Mouse (Mus musculus) frontal cortex, postnatal 10 days (tissue): ENCODE data around the gene Vgll2.

Experiments used
- DNase-seq, 2 experiments: peaks; one replicate each; pipeline ENCODE4 v3.0.0; 2022; ENCODE audit warnings: low spot score in 2 of 2, mixed read lengths in 1 of 2

Vgll2 gene

DNA sequence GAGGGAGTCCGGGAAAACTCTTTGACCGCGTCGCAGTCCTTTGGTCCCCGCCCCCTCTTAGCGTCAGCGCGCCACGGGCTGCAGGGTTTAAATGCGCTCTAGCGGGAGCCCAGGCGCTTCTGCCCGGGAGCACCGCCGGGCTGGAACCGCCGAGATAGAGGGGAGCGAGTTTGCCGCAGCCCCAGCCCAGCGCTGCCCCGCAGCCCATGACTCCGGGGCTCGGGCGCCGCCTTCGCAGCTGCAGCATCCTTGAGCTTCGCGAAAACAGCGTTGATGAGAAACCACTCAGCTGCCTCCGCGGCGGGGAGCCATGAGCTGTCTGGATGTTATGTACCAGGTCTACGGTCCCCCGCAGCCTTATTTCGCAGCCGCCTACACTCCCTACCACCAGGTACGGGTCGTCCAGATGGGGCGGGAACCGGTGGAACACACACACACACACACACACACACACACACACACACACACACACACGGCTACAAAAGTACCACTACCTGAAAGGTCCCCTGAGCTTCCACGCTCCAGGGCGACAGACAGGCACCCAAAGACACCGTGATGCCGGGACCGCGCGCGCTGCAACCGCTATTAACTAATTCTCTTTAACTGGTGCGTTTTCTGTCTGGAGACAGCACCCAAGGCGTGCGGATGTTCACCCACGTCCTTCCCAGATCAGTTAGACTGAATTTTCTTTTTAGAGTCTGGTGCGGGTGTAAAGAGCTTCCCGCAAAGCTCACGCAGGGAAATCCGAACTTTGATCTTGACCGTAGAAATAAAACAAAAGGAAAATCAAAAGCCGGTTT lies at the start of gene Vgll2:
Vgll2 (plus strand) TSS at position 90 of the 800 bp plus-strand sequence.
- DNase-seq = peak in 1 of 2 experiments; percentile 20

DNA sequence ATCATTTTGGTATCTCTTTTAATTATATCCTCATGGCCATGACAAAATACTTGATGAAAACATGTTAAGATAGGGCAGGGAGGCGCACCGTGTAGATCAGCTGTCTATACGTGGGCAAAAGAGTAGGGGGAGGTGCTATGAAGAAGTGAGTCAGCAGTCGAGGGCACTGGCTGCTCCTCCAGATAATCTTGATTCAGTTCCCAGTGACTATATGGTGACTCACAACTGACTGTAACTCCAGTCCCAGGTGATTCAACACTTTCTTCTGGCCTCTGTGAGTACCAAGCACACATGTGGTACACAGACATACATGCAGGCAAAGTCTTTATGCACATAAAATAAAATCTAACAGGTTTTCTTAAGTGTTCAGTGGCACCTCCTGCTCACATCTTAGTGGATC lies 47.2 kb upstream of the Vgll2 start:
- no peak for DNase-seq

DNA sequence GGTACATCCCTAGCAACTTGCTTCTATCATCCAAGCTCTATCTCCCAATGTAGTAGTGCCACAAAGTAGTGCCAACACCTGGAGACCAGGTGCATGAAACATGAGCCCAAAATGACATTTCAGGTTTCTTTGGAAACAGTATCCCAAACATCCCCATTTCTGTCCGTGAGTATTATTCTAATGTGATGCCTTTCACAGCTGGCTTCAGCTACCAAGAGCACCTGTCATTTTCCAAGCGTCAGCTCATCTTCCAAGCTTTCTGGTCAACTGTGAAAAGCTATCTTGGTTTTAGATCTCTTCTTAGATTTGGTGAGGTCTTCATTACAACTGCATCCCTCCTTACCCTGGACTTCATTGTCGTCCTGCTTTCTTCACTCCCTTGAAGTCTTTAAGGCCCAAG lies 46.7 kb upstream of the Vgll2 start:
- no peak for DNase-seq

DNA sequence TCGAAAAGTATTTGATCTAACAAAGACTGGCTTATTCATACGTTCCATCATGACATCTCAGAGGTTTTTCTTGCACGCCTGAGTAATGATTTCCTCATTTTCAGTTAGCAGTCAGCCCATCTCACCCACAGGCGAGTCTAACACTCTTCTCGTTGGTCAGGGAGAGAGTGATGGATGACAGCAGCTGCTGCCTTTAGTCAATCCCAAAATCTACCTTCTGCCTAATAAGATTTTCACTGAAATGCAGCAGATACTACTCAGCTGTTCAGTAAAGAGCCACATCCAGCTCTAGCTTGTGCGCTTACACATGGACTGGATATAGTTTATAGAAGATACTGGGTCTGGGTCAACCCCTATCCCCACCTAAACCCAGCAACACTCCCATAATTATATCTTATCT lies 40.7 kb upstream of the Vgll2 start:
- DNase-seq = no peak

DNA sequence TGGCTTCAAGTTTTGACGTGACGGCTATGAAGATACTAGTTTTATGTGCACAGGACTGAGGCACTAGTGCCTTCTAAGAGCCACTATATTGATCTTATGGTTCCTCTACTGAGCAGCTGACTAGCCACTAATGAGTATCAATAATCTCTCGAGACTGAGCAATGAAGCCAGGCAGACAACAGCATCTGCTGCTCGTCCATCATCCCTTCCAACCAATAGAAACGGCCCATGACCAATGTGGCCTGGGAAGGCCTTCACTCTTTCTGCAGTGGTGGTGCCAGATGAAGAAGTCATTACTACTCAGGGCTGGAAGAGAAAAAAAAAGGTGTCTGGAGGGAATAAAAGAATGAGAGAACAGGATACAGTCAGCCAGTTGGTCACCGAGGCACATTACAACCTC lies 39.9 kb upstream of the Vgll2 start:
- DNase-seq = no peak

DNA sequence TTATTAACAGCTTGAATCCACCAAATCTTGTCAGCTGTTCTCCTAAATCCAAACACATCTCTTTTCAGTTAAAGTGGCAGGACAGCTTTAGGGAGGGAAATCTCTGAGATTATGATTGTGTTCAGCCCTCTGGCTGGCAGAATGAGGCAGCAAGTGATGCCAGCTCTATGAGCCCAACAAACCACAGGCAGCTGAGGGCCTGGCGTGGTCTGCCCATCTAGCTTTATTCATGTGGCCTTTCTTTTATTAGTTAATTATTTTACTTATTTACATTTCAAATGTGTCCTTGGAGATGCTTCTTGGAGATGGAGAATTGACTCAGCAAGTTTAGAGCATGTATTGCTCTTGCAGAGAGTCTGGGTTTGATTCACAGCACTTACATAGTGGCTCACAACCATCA lies 3.8 kb upstream of the Vgll2 start:
- no peak for DNase-seq

DNA sequence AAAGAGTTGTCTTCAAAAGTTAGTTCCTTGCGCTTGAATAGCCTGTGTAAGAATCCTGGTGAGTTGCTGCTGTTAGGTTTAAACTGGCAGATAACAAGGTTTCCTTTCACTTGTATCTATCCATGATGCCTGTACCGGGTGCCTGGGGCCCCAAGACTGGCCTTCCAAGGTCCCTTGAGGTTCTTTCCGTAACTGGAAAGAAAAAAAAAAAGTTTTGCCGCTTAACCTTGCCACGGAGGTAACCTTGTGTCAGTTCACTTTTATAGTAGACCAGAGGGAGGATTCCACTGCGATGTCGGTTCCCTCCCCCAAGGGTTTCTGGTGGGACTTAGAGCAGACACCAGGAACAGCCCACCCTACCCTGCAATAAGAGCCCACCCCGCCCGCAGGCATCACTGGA lies 1.1 kb upstream of the Vgll2 start:
- no peak for DNase-seq

DNA sequence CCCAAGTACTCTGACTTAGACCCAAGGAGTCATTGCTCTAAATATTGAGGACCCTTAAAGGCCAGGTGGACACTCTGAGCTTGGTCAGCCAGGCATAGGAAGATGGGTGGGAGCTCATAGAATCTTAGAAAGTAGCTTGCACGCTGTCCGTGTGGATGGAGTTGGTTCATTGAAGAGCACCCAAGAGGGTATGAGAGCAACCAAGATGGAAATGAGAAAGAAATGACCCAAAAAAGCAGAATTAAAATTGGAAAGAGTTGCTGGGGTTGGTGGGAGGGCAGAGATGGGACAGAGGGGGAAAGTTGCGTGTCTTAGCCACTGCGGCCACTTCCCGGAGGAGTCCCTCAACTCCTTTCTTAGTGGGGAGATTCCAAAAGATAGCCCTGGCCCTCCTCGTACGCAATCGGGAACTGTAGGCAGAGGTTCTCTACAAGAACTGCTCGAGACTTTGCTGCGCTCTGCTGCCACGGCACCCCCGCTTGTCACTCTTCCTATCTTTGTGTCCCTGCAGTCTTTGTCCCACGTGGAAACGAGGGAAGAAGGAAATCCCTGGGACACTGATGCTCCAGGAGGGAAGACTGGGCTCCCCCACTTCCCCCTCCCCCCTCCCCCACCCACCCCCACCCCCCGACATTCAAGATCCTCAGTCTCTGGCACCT lies 437 bp upstream of the Vgll2 start:
- DNase-seq = no peak

DNA sequence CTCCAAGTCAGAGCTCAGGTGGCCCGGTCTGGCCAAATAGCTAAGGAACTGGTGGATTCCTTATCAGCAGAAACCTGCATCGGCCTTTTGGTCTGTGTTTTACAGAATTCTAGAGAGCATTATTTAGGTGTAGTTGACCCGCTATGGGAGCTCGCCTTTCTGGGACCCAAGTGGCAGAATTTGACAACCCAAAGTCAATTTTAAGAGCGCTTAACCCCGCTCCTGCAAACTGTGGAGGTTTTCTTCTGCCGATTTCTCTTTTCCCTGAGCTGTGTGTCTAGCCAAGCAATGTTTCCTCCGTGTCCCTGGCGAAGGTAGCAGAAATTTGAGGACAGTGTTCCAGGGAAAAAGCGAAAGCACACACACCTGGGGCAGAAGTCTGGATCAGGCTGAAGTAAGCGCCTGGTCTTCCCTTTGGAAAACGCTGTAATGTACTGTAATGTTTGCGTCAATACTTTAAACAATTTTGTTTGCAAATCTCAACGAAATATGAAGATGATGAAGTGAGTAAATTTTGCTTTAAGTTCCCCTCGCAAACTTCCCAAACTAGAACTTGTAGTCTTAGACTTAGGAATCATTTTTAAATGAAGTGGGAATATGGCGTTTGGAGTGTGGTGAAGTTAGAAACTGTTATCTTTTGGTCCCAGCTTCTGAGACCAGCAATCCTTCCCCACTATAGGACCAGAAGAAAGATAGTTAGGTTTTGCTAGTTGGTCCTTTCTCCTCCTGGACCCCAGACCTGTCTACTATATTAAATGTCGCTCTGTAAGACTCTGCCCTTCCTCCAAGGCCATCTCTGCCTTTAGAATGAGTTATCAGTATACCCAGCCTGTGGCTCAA lies 1.1 kb downstream of the Vgll2 start:
- no peak for DNase-seq

DNA sequence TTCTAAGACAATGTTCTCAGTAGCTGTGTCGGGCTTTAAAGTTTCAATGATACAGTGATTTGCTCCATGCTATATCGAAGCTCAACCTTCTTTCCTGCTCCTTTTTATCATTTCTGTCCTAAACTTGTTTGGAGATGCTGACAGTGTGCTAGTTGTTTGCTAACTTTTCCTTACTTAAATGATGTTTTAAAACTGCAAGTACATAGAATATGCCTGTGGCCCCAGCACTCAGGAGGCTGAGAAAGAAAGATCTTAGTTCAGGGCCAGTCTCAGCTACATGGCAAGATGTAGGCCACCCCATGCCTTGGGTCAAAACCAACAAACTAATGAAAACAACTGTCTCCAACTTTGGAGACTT lies 1.7 kb downstream of the Vgll2 start:
- no peak for DNase-seq

DNA sequence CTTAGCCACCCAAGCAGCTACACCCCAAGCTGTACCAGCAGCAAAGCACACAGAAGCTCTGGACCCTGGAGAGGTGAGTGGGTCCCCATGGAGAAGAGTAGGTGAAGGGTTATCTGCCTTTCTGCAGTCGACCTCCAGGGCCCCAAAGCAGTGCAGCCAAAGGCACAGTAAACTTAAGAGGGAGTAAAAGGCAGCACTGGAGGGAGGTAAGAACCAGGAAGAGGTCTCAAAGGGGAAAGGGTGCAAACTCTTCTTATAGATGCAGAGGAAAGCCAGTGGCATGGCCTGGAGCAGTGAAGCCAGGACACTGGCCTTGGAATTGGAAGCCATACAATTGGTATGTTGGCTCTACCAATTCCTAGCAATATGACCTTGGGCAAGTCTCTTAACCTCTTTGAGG lies 3.0 kb downstream of the Vgll2 start:
- no peak for DNase-seq

DNA sequence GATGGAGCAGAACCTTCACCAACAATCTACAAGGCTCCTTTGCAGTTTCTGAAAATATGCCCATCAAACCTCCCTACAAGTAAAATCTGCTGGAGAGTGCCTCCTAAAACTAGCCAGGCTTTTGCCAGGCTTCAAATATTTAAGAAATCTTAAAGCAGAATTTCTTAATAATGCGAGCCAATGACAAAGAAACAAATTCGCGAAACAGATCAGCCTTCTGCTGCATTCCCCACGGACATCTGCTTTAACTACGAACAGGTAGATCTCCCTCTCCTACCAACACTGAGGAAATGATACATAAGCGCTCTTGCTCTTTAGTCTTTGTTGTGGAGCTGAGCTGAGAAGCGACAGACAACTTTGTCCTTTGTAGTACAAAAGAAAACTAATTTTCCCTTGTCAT lies 3.5 kb downstream of the Vgll2 start:
- DNase-seq = no peak

DNA sequence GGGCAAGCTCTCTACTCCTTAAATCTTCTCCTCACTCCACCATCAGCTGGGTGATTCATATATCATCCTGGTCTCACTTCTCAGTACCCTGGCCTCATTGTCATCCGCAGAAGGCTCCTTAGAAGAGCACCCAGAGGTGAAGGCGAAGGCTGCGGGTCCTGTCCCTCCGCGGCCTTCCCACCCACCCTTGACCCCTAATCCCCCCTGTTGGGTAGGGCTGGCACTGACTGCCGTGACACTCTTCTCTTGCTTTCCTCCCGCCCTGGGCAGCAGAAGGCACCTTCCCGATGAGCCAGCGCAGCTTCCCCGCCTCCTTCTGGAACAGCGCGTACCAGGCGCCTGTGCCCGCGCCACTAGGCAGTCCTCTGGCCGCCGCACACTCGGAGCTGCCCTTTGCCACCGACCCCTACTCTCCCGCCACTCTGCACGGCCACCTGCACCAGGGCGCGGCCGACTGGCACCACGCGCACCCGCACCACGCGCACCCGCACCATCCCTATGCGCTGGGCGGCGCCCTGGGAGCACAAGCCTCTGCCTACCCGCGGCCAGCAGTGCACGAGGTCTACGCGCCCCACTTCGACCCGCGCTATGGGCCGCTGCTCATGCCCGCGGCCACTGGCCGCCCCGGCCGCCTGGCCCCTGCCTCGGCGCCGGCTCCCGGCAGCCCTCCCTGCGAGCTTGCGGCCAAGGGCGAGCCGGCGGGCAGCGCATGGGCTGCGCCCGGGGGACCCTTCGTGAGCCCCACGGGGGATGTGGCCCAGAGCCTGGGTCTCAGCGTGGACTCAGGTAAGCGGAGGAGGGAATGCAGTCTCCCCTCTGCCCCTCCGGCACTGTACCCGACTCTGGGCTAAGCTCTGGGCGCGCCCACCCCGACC lies 5.1 kb downstream of the Vgll2 start:
- DNase-seq = no peak

DNA sequence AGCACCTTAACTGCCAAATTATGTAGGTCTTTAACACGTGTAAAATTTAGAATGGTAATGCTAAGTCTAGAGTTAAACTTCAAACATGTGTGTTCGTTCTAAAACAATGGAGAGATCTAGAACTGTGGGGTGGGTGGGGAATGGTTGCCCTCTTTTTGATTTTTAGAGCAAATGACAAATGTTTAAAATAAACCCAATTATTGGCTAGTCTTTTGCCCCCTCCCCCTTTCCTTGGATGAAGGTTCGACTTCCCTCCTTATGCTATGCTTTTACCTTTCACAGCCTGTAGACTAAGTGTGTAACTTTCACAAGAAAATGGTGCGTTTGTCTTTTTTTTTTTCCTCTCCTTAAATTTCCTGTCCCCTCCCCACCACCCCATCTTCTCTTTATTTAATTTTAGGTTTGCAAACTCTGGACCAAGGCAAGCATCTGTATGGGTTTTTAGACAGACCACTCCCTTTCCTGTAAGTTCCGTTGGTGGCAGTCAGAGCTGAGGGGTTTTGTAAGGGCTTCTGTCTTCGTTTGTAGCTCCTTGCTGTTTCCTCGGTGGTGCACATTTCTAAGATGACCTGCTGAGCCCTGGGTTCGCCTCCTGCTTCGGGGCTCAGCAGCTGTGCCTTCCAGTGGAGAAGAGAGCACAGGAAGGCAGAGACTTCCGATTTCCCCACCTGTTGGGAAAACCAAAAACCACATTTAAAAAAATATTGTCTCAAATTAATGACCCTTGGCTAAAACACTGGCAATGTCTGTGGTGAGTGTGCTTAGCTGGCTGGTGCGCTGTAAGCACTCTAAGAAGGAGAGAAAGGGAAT lies 6.5 kb downstream of the Vgll2 start:
- DNase-seq = no peak

DNA sequence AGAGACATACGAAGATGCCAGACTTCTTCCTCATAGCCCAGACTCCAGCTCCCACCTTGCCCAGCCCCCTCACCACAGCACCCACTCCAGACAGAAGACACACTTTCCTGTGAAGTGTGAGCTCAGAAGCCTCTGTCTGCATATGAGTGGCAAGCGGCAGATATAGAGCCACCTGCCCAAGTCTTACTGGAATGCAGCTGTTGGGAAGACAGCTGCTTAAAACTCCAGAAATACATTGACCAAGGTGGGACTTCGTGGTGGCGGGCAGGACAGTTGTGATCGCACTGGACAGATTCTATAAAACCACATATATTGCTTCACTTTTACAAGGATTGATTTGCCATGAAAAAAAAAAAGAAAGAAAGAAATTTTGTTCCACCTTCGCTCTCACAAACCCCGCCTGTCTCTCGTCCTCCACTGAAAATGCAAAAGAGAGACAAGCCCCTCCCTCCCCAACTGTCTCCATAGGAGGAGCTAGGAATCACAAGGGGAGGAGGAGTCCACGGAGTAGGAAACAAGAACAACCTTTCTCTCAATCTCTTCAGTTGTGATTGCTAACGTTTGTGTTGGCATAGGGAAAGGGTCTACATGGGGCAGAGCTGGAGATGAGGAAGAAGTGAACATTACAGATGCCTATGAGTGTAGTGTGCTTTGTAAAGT lies 7.2 kb downstream of the Vgll2 start:
- no peak for DNase-seq

DNA sequence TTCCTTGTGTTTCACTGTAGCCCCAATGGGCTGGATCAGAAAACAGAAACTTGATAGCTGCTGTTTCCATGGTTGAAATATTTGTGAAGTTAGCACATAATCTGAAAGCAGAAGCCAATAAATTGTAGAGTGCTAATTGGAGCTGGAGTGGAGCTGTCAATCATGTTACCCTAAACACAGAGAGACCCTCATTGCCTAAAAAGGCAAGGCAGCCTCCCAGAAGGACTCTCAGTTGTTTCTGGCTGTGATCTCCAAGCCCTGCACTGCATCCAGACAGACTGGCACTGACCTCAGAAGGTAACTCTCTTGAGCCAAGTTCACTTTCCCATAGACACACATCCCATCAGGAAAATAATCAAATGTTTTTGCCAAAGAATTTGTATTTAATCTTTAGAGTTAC lies 11.4 kb downstream of the Vgll2 start:
- no peak for DNase-seq

DNA sequence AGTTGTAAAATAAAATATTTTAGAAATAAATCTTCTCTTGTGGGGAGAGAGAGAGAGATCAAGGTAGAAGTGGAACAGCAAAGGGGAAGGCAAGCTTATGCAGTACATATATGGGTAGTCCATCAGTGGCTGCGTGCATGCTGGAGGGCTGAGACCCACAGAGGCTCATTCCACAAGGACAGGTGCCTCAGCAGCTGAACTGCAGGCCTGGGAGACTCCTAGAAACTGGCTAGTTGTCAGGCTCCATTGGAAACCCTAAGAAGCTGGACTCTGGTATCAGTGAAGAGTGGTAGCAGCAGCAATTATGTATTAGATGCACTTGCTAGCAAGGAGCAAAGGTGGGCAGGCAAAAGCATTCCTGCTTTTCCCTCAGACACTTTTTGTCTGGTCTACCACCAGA lies 17.1 kb downstream of the Vgll2 start:
- DNase-seq = no peak

DNA sequence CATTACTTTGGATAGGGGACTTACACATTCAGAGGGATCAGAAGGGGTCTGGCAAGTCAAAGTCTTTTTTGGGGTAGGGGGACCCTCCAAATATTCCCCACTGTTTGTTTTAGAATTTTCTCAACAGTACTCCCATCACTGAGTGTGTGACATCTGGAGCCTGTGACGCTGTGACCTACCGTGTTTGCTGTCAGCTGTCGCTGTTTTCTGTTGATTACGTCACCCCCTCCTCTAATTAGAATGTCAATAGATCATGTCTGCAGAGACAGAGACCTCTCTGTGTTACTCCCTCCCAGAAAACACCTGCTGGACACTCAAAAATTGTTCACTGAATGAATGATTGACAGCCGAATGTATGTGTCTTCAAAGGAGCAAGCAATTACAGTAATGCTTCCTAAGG lies 20.8 kb downstream of the Vgll2 start:
- no peak for DNase-seq

DNA sequence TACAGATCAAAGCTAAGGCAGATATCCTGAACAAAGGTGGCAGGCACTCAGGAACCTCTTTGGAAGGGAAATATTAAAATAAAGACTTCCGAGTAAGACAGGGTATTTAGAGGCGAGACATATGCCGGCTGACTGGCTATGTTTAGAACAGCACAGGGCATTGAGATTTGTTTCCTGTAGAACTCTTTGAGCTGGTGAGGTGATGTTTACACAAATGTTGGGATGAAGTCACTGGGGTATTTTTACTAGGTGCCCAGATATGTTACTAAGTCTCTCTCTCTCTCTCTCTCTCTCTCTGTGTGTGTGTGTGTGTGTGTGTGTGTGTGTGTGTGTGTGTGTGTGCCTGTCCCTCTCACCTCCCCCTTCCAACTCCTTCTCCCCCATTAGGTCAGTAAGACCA lies 26.0 kb downstream of the Vgll2 start:
- no peak for DNase-seq

DNA sequence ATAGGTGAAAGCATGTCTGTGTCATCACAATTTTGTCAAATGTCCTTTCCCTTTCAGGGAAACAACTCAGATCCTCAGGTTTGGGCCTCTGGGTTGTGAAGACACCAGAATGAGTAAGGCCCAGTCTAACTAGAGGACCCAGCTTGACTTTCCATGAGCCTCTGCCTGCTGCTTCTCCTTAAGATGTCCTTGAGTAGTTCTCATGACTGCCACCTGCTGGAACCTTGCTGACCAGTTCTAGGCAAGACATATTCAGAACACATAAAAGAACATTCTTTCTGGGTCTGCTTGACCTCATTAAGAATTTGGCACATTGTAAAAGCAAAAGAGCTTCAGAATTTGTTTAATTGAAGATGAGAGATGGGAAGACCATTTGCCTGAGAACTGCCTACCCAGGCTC lies 50.2 kb downstream of the Vgll2 start:
- DNase-seq = peak in 1 of 2 experiments; percentile 13
